Mouse (Mus musculus): Measurements from ENCODE around the gene Olfr1013. TPM values are rescaled to one million over a fixed set of nuclear protein-coding genes. Genes with fewer than 3 reads are reported as not detected.

The Olfr1013 gene
- polyA plus RNA-seq (2015; fragmentation: Illumina TruSeq; extraction: RNeasy Lipid Tissue Mini Kit (QIAGEN cat#74804); ENCODE audit: insufficient read depth, low replicate concordance) = not detected

DNA sequence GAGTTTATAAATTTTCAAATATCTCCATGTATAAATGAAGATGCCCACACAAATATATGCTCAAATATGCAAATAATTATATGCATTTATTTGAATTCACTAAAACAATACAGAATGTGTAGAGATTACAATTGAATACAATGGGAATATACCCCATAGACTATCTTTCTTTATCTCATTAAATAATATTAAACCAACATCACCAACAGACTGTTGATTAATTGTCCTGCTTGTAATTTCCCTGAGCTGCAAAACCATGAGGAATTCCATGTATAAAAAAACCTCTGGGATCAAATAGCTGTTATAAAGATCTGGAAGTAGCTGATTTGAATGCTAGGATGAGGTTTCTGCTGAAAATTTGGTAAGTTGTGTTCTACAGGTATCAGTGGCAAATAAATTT is at the start of gene Olfr1013:
TSS of gene Olfr1013 (plus strand) at position 301 of the 400 bp plus-strand sequence.

DNA sequence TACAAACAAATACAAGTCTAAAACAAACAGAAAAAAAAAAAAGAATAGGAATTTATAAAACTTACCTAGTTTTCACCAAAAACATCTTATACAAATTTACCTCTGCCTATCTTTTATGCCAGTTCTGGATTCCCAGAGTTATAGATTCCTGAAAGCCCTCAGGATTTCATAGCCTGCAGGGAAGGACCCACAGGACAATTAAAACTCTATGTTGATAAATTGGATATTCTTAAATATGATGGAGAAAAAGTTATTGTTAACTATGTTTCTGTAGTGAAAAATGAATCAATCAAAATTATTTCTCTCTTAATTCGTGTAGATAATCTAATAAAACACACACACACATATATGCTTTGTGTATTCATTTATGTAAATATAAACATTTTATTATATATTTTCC is 4.2 kb upstream of the Olfr1013 start, which contains the start of gene Olfr1012:
TSS of gene Olfr1012 (minus strand) at position 101 of the 400 bp plus-strand sequence.

DNA sequence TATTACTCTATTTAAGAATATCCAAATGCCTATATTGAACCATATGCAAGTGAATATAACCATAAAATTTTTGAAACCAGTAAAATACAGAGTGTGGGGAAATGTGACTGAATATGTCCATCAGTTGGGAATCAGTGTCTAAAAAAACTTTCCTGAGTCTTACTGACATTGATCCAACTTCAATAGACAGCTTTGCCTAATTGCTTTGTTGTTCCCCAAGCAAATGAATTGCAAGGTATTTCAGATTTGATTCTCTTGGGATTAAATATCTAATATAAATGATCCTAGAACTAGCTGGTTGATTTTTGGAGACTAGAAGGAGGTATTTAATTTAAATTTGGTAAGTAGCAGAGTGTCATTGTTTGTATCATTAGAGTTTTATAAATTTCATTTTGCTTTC is 5.5 kb downstream of the Olfr1013 start, which contains the start of gene Olfr1014:
TSS of gene Olfr1014 (plus strand) at position 301 of the 400 bp plus-strand sequence.

DNA sequence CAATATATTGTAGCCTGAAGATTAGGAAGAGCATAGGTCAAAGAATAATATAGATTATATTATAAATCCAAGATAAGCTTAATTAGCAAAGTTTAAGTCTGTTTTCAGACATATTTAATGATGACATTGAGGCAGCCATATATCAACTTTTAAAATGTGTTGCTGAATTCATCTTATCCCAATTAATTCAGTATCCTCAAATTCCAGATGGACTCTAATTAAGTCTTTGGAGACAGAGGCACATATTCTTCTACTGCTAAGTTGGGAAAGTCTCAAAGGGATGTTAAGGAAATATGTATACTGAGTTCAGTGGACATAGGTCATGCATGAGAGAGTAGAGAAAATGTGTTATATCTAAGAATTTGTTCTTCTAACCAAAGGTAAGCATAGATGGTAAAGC is 14.8 kb downstream of the Olfr1013 start, which contains the start of gene Olfr1015:
TSS of gene Olfr1015 (plus strand) at position 301 of the 400 bp plus-strand sequence.

DNA sequence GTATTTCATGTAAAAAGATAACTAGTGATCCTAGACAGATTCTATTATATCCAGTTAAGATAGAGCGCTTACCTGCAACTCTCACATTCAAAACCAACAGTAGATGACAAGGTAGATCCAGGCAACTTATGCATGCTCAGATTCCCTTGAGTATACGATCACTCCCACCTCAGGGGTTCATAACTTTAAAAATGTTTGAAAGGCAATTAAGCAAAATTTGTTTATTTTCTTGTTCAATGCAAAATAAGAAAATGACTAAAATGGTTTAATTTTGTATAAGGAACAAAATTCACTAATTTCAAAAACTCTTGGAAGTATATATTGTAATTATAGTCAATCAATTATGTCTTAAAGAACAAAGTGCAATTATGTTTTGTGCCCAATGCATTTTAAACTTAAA is 35.5 kb downstream of the Olfr1013 start, which contains the start of gene Olfr1016:
TSS of gene Olfr1016 (minus strand) at position 101 of the 400 bp plus-strand sequence.

DNA sequence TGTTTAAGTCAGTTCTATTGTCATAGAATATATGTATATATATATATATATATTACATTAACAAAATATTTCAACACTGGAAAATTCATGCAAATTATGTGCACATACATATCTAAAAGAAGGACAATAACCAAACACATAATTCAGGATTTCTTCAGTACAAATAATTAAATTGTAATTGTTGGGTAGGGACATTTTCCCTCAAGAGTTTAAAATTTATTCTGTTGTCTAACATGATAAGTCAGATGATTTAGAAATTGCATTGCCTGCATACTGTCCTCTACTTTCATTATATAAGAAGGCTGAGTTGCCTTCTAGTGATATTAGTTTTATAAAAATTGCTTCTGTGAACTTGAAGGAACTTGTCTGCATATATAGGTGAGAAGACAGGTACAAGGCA is 51.3 kb downstream of the Olfr1013 start, which contains the start of gene Olfr1018:
TSS of gene Olfr1018 (plus strand) at position 301 of the 400 bp plus-strand sequence.

Other genes starting within 250 kb of the Olfr1013 start
- gene 4833423E24Rik, start 248.1 kb upstream of the Olfr1013 start, polyA plus RNA-seq (2015; fragmentation: Illumina TruSeq; extraction: RNeasy Lipid Tissue Mini Kit (QIAGEN cat#74804); ENCODE audit: insufficient read depth, low replicate concordance) = not detected
- not detected for gene Olfr996, start 187.9 kb upstream of the Olfr1013 start, polyA plus RNA-seq (2015; fragmentation: Illumina TruSeq; extraction: RNeasy Lipid Tissue Mini Kit (QIAGEN cat#74804); ENCODE audit: insufficient read depth, low replicate concordance)
- not detected for gene Olfr998, start 178.2 kb upstream of the Olfr1013 start, polyA plus RNA-seq (2015; fragmentation: Illumina TruSeq; extraction: RNeasy Lipid Tissue Mini Kit (QIAGEN cat#74804); ENCODE audit: insufficient read depth, low replicate concordance)
- not detected for gene Olfr1000, start 155.2 kb upstream of the Olfr1013 start, polyA plus RNA-seq (2015; fragmentation: Illumina TruSeq; extraction: RNeasy Lipid Tissue Mini Kit (QIAGEN cat#74804); ENCODE audit: insufficient read depth, low replicate concordance)
- not detected for gene Olfr1002, start 116.4 kb upstream of the Olfr1013 start, polyA plus RNA-seq (2015; fragmentation: Illumina TruSeq; extraction: RNeasy Lipid Tissue Mini Kit (QIAGEN cat#74804); ENCODE audit: insufficient read depth, low replicate concordance)
- not detected for gene Olfr154, start 102.6 kb upstream of the Olfr1013 start, polyA plus RNA-seq (2015; fragmentation: Illumina TruSeq; extraction: RNeasy Lipid Tissue Mini Kit (QIAGEN cat#74804); ENCODE audit: insufficient read depth, low replicate concordance)
- gene Olfr1006, start 88.3 kb upstream of the Olfr1013 start, polyA plus RNA-seq (2015; fragmentation: Illumina TruSeq; extraction: RNeasy Lipid Tissue Mini Kit (QIAGEN cat#74804); ENCODE audit: insufficient read depth, low replicate concordance) = not detected
- gene Olfr1008, start 77.7 kb upstream of the Olfr1013 start, polyA plus RNA-seq (2015; fragmentation: Illumina TruSeq; extraction: RNeasy Lipid Tissue Mini Kit (QIAGEN cat#74804); ENCODE audit: insufficient read depth, low replicate concordance) = not detected
- not detected for gene Olfr1009, start 51.7 kb upstream of the Olfr1013 start, polyA plus RNA-seq (2015; fragmentation: Illumina TruSeq; extraction: RNeasy Lipid Tissue Mini Kit (QIAGEN cat#74804); ENCODE audit: insufficient read depth, low replicate concordance)
- gene Olfr1012, start 4.3 kb upstream of the Olfr1013 start, polyA plus RNA-seq (2015; fragmentation: Illumina TruSeq; extraction: RNeasy Lipid Tissue Mini Kit (QIAGEN cat#74804); ENCODE audit: insufficient read depth, low replicate concordance) = not detected
- gene Olfr1014, start 5.6 kb downstream of the Olfr1013 start, polyA plus RNA-seq (2015; fragmentation: Illumina TruSeq; extraction: RNeasy Lipid Tissue Mini Kit (QIAGEN cat#74804); ENCODE audit: insufficient read depth, low replicate concordance) = not detected
- not detected for gene Olfr1015, start 14.9 kb downstream of the Olfr1013 start, polyA plus RNA-seq (2015; fragmentation: Illumina TruSeq; extraction: RNeasy Lipid Tissue Mini Kit (QIAGEN cat#74804); ENCODE audit: insufficient read depth, low replicate concordance)
- gene Olfr1016, start 35.4 kb downstream of the Olfr1013 start, polyA plus RNA-seq (2015; fragmentation: Illumina TruSeq; extraction: RNeasy Lipid Tissue Mini Kit (QIAGEN cat#74804); ENCODE audit: insufficient read depth, low replicate concordance) = not detected
- gene Olfr1018, start 51.4 kb downstream of the Olfr1013 start, polyA plus RNA-seq (2015; fragmentation: Illumina TruSeq; extraction: RNeasy Lipid Tissue Mini Kit (QIAGEN cat#74804); ENCODE audit: insufficient read depth, low replicate concordance) = not detected
- not detected for gene Olfr1019, start 78.4 kb downstream of the Olfr1013 start, polyA plus RNA-seq (2015; fragmentation: Illumina TruSeq; extraction: RNeasy Lipid Tissue Mini Kit (QIAGEN cat#74804); ENCODE audit: insufficient read depth, low replicate concordance)
- gene Olfr1020, start 79.9 kb downstream of the Olfr1013 start, polyA plus RNA-seq (2015; fragmentation: Illumina TruSeq; extraction: RNeasy Lipid Tissue Mini Kit (QIAGEN cat#74804); ENCODE audit: insufficient read depth, low replicate concordance) = not detected
- not detected for gene Olfr1022, start 101.5 kb downstream of the Olfr1013 start, polyA plus RNA-seq (2015; fragmentation: Illumina TruSeq; extraction: RNeasy Lipid Tissue Mini Kit (QIAGEN cat#74804); ENCODE audit: insufficient read depth, low replicate concordance)
- not detected for gene Olfr1023, start 118.5 kb downstream of the Olfr1013 start, polyA plus RNA-seq (2015; fragmentation: Illumina TruSeq; extraction: RNeasy Lipid Tissue Mini Kit (QIAGEN cat#74804); ENCODE audit: insufficient read depth, low replicate concordance)
- not detected for gene Olfr1024, start 138.0 kb downstream of the Olfr1013 start, polyA plus RNA-seq (2015; fragmentation: Illumina TruSeq; extraction: RNeasy Lipid Tissue Mini Kit (QIAGEN cat#74804); ENCODE audit: insufficient read depth, low replicate concordance)
- not detected for gene Olfr1025-ps1, start 148.1 kb downstream of the Olfr1013 start, polyA plus RNA-seq (2015; fragmentation: Illumina TruSeq; extraction: RNeasy Lipid Tissue Mini Kit (QIAGEN cat#74804); ENCODE audit: insufficient read depth, low replicate concordance)
- gene Olfr1026, start 154.5 kb downstream of the Olfr1013 start, polyA plus RNA-seq (2015; fragmentation: Illumina TruSeq; extraction: RNeasy Lipid Tissue Mini Kit (QIAGEN cat#74804); ENCODE audit: insufficient read depth, low replicate concordance) = not detected
- gene Olfr1028, start 183.3 kb downstream of the Olfr1013 start, polyA plus RNA-seq (2015; fragmentation: Illumina TruSeq; extraction: RNeasy Lipid Tissue Mini Kit (QIAGEN cat#74804); ENCODE audit: insufficient read depth, low replicate concordance) = not detected
- not detected for gene Olfr1029, start 206.8 kb downstream of the Olfr1013 start, polyA plus RNA-seq (2015; fragmentation: Illumina TruSeq; extraction: RNeasy Lipid Tissue Mini Kit (QIAGEN cat#74804); ENCODE audit: insufficient read depth, low replicate concordance)
- not detected for gene Olfr1030, start 212.2 kb downstream of the Olfr1013 start, polyA plus RNA-seq (2015; fragmentation: Illumina TruSeq; extraction: RNeasy Lipid Tissue Mini Kit (QIAGEN cat#74804); ENCODE audit: insufficient read depth, low replicate concordance)
- gene Olfr1031, start 223.2 kb downstream of the Olfr1013 start, polyA plus RNA-seq (2015; fragmentation: Illumina TruSeq; extraction: RNeasy Lipid Tissue Mini Kit (QIAGEN cat#74804); ENCODE audit: insufficient read depth, low replicate concordance) = not detected
- not detected for gene Olfr1032, start 238.4 kb downstream of the Olfr1013 start, polyA plus RNA-seq (2015; fragmentation: Illumina TruSeq; extraction: RNeasy Lipid Tissue Mini Kit (QIAGEN cat#74804); ENCODE audit: insufficient read depth, low replicate concordance)

Measured in spleen, adult 10 weeks (tissue).